ENCODE assay signal across 23 mouse cellular contexts in genomic region chr4:44667369-44667768, GRCm38 (mm10). TPM values are rescaled to one million over a fixed set of nuclear protein-coding genes. Genes with fewer than 3 reads are reported as not detected.
"Had no signal": no experiment of that assay in that cellular context is flagged by ENCODE, and none has a peak within 500 bp of the region (broad histone marks: within the 10 kb centered on the region; RNA-seq: fewer than 3 reads in every experiment).

No protein-coding gene starts in this region.

- H3K4me3 ChIP-seq: intestine, embryonic 15.5 days; kidney, embryonic 15.5 days; limb, embryonic 12.5 days; limb, embryonic 15.5 days; lung, embryonic 15.5 days; midbrain, embryonic 12.5 days; myocyte; neural tube, embryonic 13.5 days; stomach, embryonic 15.5 days had no signal

- H3K36me3 ChIP-seq: intestine, embryonic 15.5 days; kidney, embryonic 15.5 days; limb, embryonic 12.5 days; limb, embryonic 15.5 days; lung, embryonic 15.5 days; midbrain, embryonic 12.5 days; neural tube, embryonic 13.5 days; stomach, embryonic 15.5 days had no signal

- DNase-seq: kidney, adult 11 months; kidney, adult 8-10 months; kidney, postnatal 10 days; kidney, postnatal 4 days; left cerebral cortex, postnatal 4 days; liver, postnatal 0 days; lung, postnatal 10 days; lung, postnatal 4 days; thymus, adult 2 months; thymus, postnatal 25 days had no signal

- H3K27ac ChIP-seq: intestine, embryonic 15.5 days; kidney, embryonic 15.5 days; limb, embryonic 12.5 days; limb, embryonic 15.5 days; liver, embryonic 14.5 days; lung, embryonic 15.5 days; midbrain, embryonic 12.5 days; neural tube, embryonic 13.5 days; stomach, embryonic 15.5 days had no signal

- ATAC-seq: intestine, embryonic 15.5 days; liver, postnatal 0 days; midbrain, embryonic 16.5 days had no signal

RNA-seq across cellular contexts. Expression of gene Pax5, which starts 42.9 kb away (rescaled TPM):
- total RNA-seq: megakaryocyte progenitor cell, adult 5-6 weeks had no signal
- polyA plus RNA-seq: limb, embryonic 12.5 days; liver, embryonic 11.5 days; lung, embryonic 15.5 days had no signal
